Mouse (Mus musculus) embryonic facial prominence, embryonic 12.5 days (tissue): ENCODE results near the gene Col25a1. TPM values are rescaled to one million over a fixed set of nuclear protein-coding genes. Genes with fewer than 3 reads are reported as not detected.

Experiments used
- ATAC-seq: fragments of 200-750 bp; cut with Nextera tagmentation; 2 replicates; pipeline ENCODE4 v1.8.0; 2017; ENCODE audit not compliant: insufficient number of reproducible peaks, insufficient read depth, low FRiP score, low TSS enrichment
- H3K27ac ChIP-seq: fragments of 300-500 bp; sonication (generic); 2 replicates; pipeline ENCODE4 v1.5.1; 2016; ENCODE audit warnings: mild to moderate bottlenecking
- H3K27me3 ChIP-seq: fragments of 300-500 bp; sonication (generic); 2 replicates; pipeline ENCODE4 v1.6.1; 2016; ENCODE audit warnings: mild to moderate bottlenecking, moderate library complexity
- H3K36me3 ChIP-seq: fragments of 300-500 bp; sonication (generic); 2 replicates; pipeline ENCODE4 v1.6.1; 2016; ENCODE audit warnings: mild to moderate bottlenecking
- H3K4me1 ChIP-seq: fragments of 300-500 bp; sonication (generic); 2 replicates; pipeline ENCODE4 v1.6.1; 2016
- H3K4me2 ChIP-seq: fragments of 300-500 bp; sonication (generic); replicated peaks from 2 replicates; pipeline ENCODE4 v1.6.1; 2016; ENCODE audit warnings: mild to moderate bottlenecking, moderate library complexity
- H3K4me3 ChIP-seq: fragments of 300-500 bp; sonication (generic); 2 replicates; pipeline ENCODE4 v1.5.1; 2016; ENCODE audit warnings: mild to moderate bottlenecking
- H3K9ac ChIP-seq: fragments of 300-500 bp; sonication (generic); 2 replicates; pipeline ENCODE4 v1.6.1; 2016; ENCODE audit warnings: mild to moderate bottlenecking, moderate library complexity
- H3K9me3 ChIP-seq: fragments of 300-500 bp; sonication (generic); 2 replicates; pipeline ENCODE4 v1.6.1; 2016; ENCODE audit warnings: mild to moderate bottlenecking, moderate library complexity
- WGBS: fragments of 180-500 bp; shearing (Covaris S2); methylation state at CpG from one replicate; pipeline ENCODE4 v1.1.7; 2016; 5-methylcytosine and 5-hydroxymethylcytosine counted together
- polyA plus RNA-seq: library from polyadenylated mRNA; unstranded; fragments of >200 nt; fragmentation: Nextera tagmentation; extraction: Ambion mirVana; gene quantifications from 2 replicates; pipeline ENCODE4 v1.2.1, GENCODE M21; 2016

The Col25a1 gene
- polyA plus RNA-seq, 1 experiment from 2014 or later, result 31.1 TPM

GRCm38 (mm10) chr3:130290672-130291071 is 159.4 kb downstream of the Col25a1 start:
- no peak overlapping the region for H3K27ac ChIP-seq
- no peaks in the 10 kb centered on the region for H3K27me3 ChIP-seq
- no peak for ATAC-seq
- H3K4me2 ChIP-seq, result no peak overlapping the region
- WGBS, result 92% methylated on average over 5 of the region's 5 CpGs
- no peak overlapping the region for H3K4me3 ChIP-seq
- no peaks in the 10 kb centered on the region for H3K36me3 ChIP-seq
- no peaks in the 10 kb centered on the region for H3K4me1 ChIP-seq
- no peaks in the 10 kb centered on the region for H3K9me3 ChIP-seq
- H3K9ac ChIP-seq, result no peak overlapping the region

- H3K4me3 ChIP-seq, result no peak overlapping the region
- no peaks in the 10 kb centered on the region for H3K36me3 ChIP-seq
- H3K27me3 ChIP-seq, result no peaks in the 10 kb centered on the region
- H3K9ac ChIP-seq, result no peak overlapping the region
- WGBS, result 83% methylated on average over 5 of the region's 5 CpGs
- no peak for ATAC-seq
- no peak overlapping the region for H3K4me2 ChIP-seq
- no peaks in the 10 kb centered on the region for H3K4me1 ChIP-seq
- H3K9me3 ChIP-seq, result no peaks in the 10 kb centered on the region
- no peak overlapping the region for H3K27ac ChIP-seq
Measured at GRCm38 (mm10) chr3:130291926-130292325, 160.6 kb downstream of the Col25a1 start.

DNA sequence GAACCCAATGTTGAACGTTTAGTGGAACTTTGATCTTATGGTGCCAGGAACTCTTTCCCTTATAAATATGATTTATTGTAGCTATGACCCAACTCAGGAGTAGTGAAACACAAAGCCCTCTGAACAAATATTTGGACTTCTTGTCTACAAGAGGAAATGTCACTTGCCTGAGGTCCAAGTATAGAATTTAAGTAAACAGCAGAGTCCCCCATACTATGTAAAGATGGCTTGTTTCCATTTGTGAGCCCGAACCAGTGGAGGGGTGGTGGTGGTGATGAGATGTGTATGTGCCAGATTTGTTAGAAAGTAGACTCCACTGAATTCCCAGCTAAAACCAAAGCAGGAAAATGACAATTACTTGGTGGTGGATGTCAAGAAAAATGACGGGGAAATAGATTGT is 169.2 kb downstream of the Col25a1 start:
- Histone ChIP-seq H3K9ac (no peak overlapping the region), H3K4me1 (peaks cover 8% of the 10 kb centered on the region; the same call in 1 of the 2 replicates), H3K4me3 (no peak overlapping the region), H3K4me2 (no peak overlapping the region), H3K36me3 (no peaks in the 10 kb centered on the region), H3K9me3 (no peaks in the 10 kb centered on the region), H3K27ac (no peak overlapping the region), H3K27me3 (no peaks in the 10 kb centered on the region; the same call in 1 of the 2 replicates)
- no peak for ATAC-seq
- 58% methylated on average over 3 of the region's 3 CpGs for WGBS

DNA sequence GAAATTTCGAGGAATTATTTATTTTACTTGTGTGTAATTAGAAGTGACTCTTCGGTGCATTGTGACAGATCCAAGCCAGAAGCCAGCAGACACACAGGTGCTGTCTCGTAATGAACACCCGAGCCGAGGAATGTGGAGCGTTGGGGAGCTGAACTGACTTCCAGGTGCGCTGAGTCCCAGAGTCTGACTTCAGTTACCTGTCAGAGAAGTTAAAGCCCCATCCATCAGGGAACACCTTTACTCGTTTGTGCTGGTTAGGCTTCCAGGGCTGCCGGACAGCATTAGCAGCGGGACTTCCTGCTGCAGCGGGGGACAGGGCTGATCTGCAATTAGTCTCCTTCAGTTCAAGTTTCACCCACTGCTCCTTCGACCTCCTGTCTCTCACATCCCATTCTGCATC is 172.3 kb downstream of the Col25a1 start:
- Histone ChIP-seq H3K4me1 (peaks cover 8% of the 10 kb centered on the region; the same call in 1 of the 2 replicates), H3K4me3 (no peak overlapping the region), H3K9ac (no peak overlapping the region), H3K27me3 (peaks cover 6% of the 10 kb centered on the region; the same call in 1 of the 2 replicates), H3K36me3 (no peaks in the 10 kb centered on the region), H3K4me2 (0 out of 2 replicates have a peak overlapping the region, but pooled peaks have one; percentile 8), H3K9me3 (no peaks in the 10 kb centered on the region), H3K27ac (no peak overlapping the region)
- 23% methylated on average over 12 of the region's 12 CpGs for WGBS
- no peak for ATAC-seq

DNA sequence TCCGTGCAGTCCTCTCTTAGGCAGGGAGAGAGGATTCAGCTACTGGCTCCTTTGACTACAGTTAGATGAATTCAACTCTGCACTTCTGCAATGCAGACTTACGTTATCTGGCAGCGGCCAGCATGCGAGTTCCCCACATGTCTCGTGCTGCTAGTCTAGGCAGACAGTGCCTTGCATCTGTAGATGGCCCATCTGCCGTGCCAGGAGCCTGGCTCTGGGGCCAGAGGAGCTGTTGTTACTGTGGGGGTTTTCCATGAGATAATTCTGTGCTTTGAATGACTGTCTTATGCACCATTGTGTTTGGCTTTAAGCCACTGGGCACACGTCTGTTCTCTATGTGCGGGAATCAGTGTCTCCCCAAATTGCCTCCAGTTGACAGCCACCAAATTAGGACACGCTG is 173.5 kb downstream of the Col25a1 start:
- no peak for ATAC-seq
- Histone ChIP-seq H3K27ac (no peak overlapping the region), H3K9ac (no peak overlapping the region), H3K4me1 (peaks cover 8% of the 10 kb centered on the region; the same call in 1 of the 2 replicates), H3K36me3 (no peaks in the 10 kb centered on the region), H3K4me3 (no peak overlapping the region), H3K9me3 (no peaks in the 10 kb centered on the region), H3K4me2 (no peak overlapping the region), H3K27me3 (0 out of 2 replicates have a peak, but pooled peaks cover 6% of the 10 kb centered on the region)
- 69% methylated on average over 9 of the region's 9 CpGs for WGBS

DNA sequence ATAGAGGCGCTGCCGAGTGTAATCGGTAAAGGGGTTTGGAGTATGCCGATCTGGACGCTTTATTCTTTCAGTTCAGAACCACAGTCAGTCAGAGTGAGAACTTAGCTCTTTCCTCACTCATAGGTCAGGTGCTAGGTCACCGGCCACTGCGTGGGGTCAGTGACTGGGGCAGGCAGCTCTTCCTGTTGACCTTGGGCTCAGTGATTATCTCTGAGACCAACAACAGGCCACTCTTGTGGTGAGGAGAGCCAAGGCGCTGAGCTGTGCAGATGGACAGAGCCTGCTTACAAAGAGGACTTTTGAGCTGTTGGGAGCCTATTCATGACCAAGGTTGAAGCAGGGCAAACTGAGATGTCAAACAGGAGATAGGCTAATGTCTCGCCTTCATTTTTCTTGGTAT is 174.4 kb downstream of the Col25a1 start:
- Histone ChIP-seq H3K36me3 (no peaks in the 10 kb centered on the region), H3K27ac (no peak overlapping the region), H3K4me3 (no peak overlapping the region), H3K9ac (no peak overlapping the region), H3K27me3 (0 out of 2 replicates have a peak, but pooled peaks cover 6% of the 10 kb centered on the region), H3K4me1 (peaks cover 11% of the 10 kb centered on the region), H3K4me2 (no peak overlapping the region), H3K9me3 (no peaks in the 10 kb centered on the region)
- 39% methylated on average over 9 of the region's 9 CpGs for WGBS
- ATAC-seq, result no peak

GRCm38 (mm10) chr3:130309277-130309676 is 178.0 kb downstream of the Col25a1 start:
- no peak for ATAC-seq
- H3K9ac ChIP-seq, result no peak overlapping the region
- H3K9me3 ChIP-seq, result no peaks in the 10 kb centered on the region
- no peak overlapping the region for H3K4me2 ChIP-seq
- 66% methylated on average over 4 of the region's 4 CpGs for WGBS
- 0 out of 2 replicates have a peak, but pooled peaks cover 6% of the 10 kb centered on the region for H3K27me3 ChIP-seq
- no peak overlapping the region for H3K27ac ChIP-seq
- H3K4me1 ChIP-seq, result peaks cover 7% of the 10 kb centered on the region
- H3K36me3 ChIP-seq, result no peaks in the 10 kb centered on the region
- H3K4me3 ChIP-seq, result no peak overlapping the region

GRCm38 (mm10) chr3:130310694-130311305 is 179.5 kb downstream of the Col25a1 start:
- Histone ChIP-seq H3K4me3 (no peak overlapping the region), H3K4me1 (peaks cover 13% of the 10 kb centered on the region), H3K9me3 (no peaks in the 10 kb centered on the region), H3K27me3 (0 out of 2 replicates have a peak, but pooled peaks cover 4% of the 10 kb centered on the region), H3K27ac (no peak overlapping the region), H3K36me3 (no peaks in the 10 kb centered on the region), H3K9ac (no peak overlapping the region), H3K4me2 (no peak overlapping the region)
- ATAC-seq, result peak; percentile 35; the same call in 1 of the 2 replicates
- 48% methylated on average over 14 of the region's 14 CpGs for WGBS

DNA sequence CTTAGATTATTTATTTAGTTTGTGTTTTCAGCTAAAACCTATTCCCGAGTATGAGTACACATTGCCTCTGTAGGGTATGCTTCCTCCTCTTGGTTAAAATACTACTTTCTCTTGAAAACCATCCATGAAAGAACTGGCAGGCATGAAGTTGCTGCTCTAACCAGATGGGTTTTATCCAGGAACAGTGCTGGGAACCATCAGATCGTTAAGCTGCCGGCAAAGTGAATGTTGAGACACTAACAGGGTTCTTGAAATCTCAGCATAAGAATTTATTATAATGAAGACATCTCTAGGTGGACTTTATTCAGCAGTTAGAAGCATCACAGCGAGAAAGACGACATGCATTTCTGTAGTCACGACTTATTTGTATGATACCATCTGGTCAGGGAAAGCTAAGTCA is 181.9 kb downstream of the Col25a1 start:
- no peak overlapping the region for H3K4me3 ChIP-seq
- ATAC-seq, result no peak

DNA sequence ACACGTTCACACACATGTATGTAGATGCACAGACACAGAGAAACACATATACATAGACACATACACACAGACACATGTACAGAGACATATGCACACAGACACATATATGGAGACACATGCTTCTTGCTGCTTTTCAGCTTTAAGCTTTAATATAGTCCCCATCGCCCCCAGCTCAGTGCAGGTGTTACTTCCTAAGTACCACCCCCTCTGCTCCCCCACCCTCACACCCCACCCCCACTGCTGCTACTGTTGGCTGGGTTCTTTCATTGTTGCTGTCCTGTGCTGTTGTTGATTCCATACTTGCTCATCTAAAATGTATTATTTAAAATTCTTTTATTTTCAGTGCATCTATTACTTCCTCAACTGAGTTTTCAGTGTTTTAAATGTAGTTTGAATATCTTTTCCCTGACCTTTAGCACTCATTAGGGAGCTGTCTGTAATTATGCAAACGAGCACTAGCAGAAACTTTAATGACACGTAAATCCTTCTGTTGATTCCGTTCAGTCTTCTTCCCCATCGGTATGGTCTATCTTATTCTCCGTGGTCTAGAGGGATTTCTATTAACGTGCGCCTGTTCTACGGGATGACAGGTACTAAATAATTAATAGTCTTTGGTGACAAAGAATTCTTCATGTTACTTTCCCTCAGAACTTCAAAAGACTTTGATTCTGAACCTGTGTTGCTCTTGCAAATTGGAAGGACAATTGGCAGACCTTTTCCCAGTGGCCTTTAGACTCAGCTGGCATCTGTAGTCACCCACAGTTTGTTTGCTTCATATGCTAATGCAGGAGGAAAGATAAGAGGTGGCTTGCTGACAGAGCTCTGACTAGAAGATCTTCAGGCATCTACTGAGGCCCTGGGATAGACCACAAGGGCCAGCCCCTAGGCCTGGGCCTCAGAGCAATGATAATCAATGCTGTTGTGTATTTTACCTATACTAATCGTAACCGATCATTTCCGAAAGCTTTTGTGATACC is 196.0 kb downstream of the Col25a1 start:
- no peaks in the 10 kb centered on the region for H3K4me1 ChIP-seq
- no peaks in the 10 kb centered on the region for H3K36me3 ChIP-seq
- H3K27me3 ChIP-seq, result no peaks in the 10 kb centered on the region
- H3K27ac ChIP-seq, result no peak overlapping the region
- no peaks in the 10 kb centered on the region for H3K9me3 ChIP-seq
- ATAC-seq, result no peak
- no peak overlapping the region for H3K4me2 ChIP-seq
- H3K4me3 ChIP-seq, result no peak overlapping the region
- WGBS, result 70% methylated on average over 13 of the region's 13 CpGs
- no peak overlapping the region for H3K9ac ChIP-seq

More for the DNA sequence above, 181.9 kb downstream of the Col25a1 start:
- 68% methylated on average over 6 of the region's 6 CpGs for WGBS
- no peaks in the 10 kb centered on the region for H3K36me3 ChIP-seq
- H3K9me3 ChIP-seq, result no peaks in the 10 kb centered on the region
- no peak overlapping the region for H3K4me2 ChIP-seq
- H3K27me3 ChIP-seq, result no peaks in the 10 kb centered on the region
- H3K27ac ChIP-seq, result no peak overlapping the region
- peaks cover 24% of the 10 kb centered on the region for H3K4me1 ChIP-seq
- no peak overlapping the region for H3K9ac ChIP-seq

DNA sequence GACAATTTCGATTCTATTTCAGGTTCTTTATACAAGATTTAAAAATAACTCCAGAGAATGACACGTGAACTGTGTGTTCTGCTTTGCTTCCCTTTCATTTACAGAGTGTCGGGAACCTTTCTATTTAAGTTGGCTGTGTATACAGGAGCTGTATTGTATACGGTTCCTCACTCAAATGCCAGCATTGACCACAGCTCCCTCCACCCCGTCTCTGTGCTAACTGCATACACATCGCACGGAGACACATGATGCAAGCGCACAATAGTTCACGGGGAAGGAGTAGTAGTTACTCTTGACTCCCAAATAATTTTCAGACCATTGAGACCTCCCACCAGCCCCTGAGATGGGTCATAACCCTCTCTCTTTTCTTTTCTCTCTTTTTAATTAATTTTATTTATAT is 197.6 kb downstream of the Col25a1 start:
- no peak overlapping the region for H3K27ac ChIP-seq
- no peak overlapping the region for H3K9ac ChIP-seq
- no peaks in the 10 kb centered on the region for H3K27me3 ChIP-seq
- no peak for ATAC-seq
- H3K36me3 ChIP-seq, result no peaks in the 10 kb centered on the region
- no peaks in the 10 kb centered on the region for H3K9me3 ChIP-seq
- H3K4me3 ChIP-seq, result no peak overlapping the region
- H3K4me1 ChIP-seq, result no peaks in the 10 kb centered on the region
- 80% methylated on average over 9 of the region's 9 CpGs for WGBS
- H3K4me2 ChIP-seq, result no peak overlapping the region
